Mouse (Mus musculus) megakaryocyte, adult 5-6 weeks (primary cell): ENCODE results near the gene Muc20. TPM values are rescaled to one million over a fixed set of nuclear protein-coding genes. Genes with fewer than 3 reads are reported as not detected.

Source experiments
- ATAC-seq: 2 replicates; pipeline ENCODE4 v1.8.0; 2016; ENCODE audit warnings: mild to moderate bottlenecking, inconsistent platforms; ENCODE audit not compliant: poor library complexity, severe bottlenecking
- total RNA-seq, 2 experiments: library from RNA; stranded (forward) in 1 of 2; stranded (reverse) in 1 of 2; fragments of 153-499, 151-499 nt in 1 of 2; fragments of 221-1000, 200-1000 nt in 1 of 2; gene quantifications; 2 replicates each; pipeline versions ENCODE4 v1.2.3 to v1.2.4; 2015 to 2017

Muc20 gene
- total RNA-seq, 2 experiments from 2014 or later: 0.29 to 2.0 TPM

DNA sequence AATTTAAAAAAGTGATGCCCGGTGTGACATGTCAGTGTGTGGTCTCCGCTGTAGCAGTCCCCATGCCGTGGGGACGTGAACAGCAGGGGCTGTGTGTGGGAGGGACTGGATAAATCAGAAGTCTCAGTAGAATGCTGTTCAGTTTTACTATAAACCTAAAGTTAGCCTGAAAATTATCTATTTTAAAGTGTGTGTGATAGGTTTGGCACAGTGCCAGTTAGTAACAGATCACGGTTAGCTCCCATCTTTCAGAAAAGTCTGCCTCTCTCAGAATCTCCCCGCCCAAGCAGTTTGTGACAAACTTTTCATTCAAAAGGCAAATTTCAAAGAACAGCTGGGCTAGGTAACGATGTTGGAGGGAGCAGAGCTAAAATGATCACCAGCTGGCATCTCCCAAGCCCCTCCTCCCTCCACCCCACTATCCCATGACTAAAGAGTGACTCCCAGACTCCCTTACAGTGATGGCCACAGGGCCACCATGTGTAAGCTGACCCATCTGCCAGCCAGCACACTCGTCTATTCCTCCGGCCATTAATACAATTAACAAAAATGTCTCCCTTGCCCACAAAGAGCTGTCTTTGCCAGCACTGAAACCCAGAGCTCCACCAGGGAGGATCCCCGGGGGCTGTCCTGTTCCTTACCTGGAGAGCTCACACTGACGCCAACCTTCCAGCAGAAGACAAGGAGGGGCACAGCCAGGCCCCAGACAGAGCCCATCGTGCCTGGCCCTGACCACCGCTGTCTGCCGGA lies 384 bp downstream of the Muc20 start:
- ATAC-seq: no peak

DNA sequence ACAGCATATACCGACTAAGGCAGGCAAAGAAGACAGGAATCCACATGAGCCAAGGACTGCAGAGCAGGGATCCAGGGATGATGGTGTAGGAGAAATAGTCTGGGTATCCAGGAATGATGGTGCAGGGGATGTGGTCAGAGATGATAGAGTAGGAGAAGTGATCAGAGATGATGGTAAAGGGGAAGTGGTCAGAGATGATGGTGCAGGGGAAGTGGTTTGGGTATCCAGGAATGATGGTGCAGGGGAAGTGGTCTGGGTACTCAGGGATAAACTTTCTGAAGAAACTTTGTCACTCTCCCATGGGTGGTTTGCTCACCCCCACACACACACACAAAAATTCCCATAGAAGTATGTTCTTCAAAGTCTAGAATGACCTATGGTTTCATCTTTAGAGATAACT lies 2.1 kb downstream of the Muc20 start:
- ATAC-seq: peak; percentile 84

DNA sequence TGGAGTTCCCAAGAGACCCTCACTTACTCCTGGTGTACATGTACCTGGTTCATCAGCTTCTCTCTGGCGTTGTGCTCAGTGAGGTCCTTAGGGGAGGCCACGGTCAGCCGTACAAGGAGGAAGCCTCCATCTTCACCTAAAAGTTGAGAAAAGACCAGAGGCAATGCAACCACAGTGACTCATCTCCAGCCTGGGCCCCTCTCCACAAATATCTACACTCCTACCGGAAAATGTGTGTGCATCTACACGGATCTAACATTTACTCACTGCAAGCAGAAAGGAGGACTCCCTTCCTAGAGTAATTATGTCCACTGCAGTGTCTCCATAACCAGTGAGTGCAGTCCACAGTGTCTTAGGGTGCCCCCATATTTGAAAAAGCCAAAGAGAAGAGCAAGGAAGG lies 7.2 kb downstream of the Muc20 start:
- ATAC-seq: no peak

DNA sequence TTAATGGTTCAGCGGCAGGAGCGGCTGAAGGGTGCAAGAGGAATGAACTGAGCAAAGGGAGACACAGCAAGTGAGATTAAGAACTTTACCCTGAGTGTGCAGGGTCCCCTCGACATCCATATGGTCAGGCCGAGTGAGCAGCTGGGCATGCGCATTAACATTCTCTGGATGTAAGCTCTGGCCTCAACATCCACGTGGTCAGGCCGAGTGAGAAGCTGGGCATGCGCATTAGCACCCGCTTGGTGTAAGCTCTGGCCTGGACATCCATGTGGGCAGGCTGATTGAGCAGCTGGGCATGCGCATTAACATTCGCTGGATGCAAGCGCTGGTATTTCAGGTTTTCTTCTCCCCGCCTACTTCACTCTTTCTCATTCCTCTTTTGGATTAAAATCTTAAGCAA lies 12.4 kb downstream of the Muc20 start:
- ATAC-seq: no peak

DNA sequence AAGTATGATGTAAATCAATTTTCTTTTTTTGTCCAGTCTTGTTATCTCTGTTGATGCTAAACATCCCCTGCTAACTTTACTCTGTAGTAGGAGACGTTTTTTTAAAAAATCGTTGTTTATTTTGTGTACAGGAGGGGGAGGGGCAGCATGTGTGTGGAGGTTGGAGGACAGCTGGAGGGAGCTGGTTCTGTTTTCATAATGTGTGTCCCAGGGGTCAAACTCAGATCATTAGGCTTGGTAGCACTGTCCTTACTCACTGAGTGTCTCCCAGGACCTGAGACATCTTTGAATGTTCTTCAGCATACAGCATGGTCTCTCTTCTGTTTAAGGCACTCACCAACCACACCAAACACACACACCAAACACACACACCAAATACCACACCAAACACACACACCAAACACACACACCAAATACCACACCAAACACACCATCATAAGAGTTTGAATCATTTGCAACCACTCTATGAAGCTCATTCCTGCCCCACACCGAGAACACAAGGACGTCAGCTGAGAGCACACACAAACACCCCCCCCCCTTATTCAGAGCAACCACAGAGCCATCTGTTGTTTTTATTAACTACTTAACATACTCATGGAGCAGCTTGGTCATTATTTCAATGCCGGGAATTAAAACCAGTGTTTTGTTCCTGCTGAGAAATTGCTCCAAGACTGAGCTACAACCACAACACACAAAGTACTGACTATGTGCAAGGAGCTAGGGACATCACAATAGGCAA lies 13.7 kb downstream of the Muc20 start:
- no peak for ATAC-seq

DNA sequence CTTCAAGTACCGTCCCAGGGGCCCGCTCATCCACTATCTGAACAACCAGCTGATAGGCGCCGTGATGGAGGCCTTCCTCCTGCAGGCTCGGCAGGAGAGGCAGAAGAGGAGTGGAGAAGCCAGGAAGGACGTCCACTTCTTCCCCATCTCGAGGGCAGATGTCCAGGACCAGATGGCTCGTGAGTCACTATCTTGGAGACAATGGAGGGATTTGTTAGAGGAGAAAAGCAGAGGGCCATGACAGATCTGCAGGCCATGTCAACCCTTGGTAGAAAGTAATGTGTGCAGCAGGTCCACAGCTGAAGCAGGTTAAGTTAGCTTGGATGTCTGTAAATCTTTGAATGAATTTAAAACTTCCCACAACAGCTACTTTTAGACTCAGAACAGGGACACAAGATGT lies 18.3 kb downstream of the Muc20 start:
- no peak for ATAC-seq

DNA sequence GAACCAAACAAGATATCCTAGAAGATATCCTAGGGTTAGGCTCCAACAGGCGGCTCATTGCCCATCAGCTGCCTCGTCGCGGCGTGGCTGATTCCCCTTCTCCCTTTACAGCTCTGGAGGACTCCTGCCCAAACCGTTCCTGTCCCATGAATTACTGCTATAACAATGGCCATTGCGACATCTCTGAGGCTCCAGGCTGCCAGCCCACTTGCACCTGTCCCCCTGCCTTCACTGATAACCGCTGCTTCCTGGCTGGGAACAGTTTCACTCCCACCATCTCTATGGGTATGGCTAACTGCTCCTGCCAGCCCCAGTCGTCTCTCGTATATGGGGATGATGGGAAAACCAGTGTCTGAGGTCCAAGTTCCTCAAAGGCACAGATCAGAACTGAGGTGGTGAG lies 20.6 kb downstream of the Muc20 start:
- no peak for ATAC-seq

DNA sequence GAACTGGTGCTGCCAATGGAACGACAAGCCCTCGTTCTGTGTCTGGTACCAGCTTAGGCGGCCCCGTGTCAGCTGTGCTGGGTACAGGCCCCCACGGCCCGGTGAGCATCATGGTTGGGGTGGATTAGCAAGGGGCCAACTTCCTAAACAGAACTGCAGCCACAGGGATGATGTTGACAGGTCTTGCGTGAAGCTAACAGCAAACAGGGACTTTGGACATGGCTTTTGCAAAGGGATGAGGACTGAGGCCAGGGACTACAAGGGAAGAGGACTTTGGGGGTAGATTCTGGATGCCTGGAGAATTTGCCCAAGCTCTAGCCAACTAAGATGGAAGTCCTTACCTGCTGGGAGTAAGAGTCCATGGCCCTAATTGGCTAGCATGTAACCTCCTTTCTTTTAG lies 30.3 kb downstream of the Muc20 start:
- no peak for ATAC-seq

DNA sequence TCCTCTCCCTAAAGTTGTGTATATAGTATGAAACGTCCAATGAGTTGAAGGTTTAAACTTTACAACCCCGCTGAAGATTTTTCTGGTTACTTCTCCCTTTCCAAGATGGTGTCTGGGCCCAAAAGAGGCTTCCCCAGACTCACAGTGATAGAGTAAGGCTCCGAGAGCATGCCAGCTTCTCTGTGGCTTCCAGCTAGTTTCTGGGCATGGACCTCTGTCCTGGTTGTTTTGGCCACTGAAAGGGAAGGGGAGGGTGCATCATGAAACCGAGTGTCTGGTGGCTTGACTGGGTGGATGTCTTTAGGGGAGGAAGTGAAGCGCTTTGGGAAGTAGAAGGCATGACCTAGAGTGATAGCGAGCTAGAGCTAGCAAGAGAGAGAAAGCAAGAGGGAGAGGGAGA lies 32.3 kb downstream of the Muc20 start:
- no peak for ATAC-seq

DNA sequence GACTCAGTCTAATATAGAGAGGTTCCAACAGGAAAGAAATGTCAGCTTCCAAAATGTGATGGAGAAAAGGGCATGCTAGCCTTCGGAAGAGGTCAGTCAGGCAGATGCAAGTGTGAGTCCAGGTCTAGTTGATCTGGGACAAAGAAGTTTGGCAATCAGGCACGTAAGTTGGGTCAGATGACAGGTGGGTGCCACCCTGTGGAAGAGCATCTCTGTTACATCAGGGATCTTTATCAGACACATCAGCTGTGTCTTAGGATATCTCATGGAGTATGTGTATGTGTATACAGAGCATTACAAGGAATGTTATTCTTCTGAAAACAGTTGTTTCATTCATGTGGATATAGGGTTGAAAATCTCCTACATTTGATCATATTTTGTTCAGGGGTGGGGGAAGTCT lies 32.7 kb downstream of the Muc20 start:
- no peak for ATAC-seq

DNA sequence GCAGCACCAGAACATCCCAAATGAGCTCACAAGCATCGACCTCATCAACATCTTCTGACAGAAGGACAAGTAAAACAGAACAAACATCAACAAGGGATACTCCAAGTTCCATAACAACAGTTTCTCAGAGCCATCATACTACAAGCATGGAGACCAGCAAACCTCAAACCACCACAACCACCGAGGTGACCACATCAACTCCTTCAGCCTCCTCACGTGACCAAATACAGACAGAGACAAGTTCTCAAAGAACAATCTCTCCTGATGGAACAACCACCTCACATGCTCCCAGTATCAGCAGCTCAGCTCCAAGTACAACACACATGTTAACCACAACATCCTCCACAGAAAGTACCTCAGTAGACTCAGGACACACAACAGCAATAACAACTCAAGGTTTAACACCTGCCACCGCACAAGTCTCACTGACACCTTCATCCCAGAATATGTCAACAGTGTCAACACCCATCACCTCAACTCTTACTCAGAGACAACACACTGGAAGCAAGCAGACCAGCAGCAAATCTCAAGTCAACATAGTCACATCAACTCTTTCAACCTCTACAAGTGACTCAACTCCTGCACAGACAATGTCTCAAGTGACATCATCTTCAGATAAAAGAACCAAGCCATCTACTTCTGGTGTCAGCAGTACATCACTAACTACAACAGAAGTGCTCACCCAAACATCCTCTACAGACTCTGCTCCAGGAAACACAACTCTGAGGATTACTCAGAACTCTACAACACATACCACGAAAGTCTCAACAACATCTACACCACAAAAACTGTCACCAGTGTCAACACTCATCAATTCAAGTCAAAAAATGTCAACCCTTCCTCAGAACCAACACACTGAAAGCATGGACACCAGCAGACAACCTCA lies 46.8 kb downstream of the Muc20 start:
- no peak for ATAC-seq

DNA sequence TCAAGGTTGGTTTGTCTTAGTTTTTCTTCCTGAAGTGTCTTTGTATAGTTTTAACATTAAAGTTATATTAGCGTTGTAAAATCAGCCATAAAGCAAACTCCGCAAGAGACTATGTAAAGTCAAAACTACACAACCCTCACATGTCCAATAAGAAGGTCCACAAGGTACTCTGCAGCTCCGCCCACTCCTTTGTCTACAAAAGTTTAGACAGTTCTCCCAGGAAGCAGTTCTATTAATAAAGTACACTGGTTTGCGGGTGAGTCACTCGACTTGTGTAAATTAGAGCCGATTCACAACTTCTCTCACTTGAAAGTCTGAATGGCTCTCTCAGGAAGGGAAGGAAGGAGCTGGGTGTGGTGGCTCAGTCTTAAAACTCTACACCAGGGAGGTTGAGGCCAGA lies 51.4 kb downstream of the Muc20 start:
- no peak for ATAC-seq

DNA sequence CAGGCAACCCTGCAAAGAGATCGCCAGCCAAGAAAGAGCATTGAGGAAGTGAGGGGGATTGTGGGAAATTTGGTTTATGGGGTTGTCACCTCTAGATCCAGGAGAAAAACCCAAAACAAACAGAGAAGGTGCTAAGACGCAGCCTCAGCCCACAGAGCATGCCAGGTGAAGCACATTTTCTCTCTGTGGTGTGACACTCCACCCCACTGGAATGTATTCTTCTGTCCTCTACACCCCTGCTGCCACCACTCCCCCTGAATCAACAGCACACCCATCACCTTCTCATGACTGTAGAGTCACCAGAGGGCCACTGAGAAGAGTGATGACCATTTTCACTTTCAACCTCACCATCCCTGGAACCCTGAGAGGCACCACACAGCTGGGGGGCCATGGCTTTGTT lies 54.5 kb downstream of the Muc20 start:
- ATAC-seq: no peak

DNA sequence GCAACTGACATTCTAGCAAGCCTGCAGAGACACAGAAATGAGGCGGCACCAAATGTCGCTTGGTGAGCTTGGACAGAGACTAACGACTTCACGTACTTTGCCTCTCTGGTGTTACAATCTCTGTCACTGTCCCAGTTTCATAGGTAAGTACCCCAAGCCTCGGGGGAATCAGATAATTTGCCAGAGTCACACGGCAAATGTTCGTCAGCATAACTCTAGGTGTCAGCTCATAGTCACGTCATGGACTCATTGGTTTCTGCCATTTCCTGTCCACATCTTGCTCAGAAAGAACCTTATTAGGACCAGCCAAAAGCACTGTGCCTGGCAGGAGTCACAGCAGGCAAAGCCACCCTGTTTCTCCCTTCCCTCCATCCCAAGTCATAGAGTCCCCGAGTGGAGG lies 55.9 kb downstream of the Muc20 start:
- no peak for ATAC-seq

DNA sequence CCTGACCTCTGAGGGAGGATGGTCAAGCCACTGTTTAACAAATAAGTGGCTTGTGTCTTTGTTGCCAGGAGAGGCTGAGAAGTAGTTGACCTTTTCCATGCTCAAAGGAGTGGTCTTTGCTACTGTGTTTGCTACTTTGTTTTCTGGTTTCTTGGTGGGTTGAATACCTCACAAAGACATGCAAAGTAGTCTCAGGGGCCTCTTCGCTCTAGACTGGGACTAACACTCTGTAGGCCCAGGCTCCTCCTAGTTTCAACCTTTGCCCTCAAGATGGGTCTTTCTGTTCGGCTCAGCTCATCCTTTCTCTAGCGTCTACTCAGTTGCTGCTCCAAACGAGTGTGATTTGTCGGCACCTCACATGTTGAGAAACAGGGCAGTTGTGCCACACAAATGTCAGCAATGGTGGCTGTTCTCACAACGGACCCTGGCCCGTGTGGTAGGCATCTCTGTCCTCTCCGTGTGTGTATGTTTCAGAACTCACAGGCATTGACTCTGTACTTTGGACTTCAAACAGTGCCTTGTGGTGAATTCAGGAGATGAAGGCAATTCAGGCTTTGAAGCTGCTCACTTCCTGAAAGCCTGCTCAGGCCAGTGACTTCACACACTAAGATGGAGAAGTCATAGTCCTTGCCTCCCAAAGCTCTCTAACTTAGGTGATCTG lies 57.1 kb downstream of the Muc20 start:
- ATAC-seq: no peak

DNA sequence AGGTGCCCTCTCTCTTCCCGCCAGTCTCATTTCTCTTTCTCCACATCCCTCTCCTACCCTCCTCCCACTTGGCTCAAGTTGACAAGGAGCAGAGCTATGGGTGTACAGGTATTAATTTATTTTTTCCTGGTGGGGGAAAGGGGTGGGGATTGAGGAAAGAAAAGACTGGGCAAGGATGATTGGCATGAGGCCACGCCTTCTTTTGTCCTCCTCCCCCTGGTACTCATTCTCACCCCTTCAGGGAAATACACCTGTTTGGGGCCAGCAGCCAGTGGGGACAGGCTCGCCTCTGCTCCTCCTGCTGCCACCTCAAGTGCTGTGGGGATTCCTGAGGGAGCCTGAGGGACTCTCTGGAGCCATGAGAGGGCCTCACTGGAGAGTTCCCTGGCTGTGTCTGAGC lies 61.2 kb downstream of the Muc20 start:
- no peak for ATAC-seq

DNA sequence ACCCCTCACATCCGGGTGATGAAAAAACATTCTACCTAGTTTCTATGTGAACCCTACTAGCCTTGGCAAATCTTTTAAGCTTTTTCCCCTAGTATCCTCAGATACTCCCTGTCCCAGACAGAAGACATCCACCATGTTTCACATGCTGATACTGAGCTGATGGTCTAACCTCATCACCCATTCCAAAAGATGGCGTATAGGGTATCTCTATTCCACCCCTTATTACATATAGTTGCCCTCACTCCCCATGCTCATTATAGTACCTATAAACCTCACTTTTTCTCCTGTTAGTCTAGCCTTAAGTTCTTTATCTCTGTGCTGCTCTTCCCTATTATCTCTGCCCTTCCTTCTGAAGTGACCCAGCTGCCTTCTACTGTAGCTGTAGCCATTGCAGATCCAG lies 61.6 kb downstream of the Muc20 start, which contains the start of gene Muc4:
TSS of gene Muc4 (plus strand) at position 301 of the 400 bp plus-strand sequence.
- ATAC-seq: no peak

DNA sequence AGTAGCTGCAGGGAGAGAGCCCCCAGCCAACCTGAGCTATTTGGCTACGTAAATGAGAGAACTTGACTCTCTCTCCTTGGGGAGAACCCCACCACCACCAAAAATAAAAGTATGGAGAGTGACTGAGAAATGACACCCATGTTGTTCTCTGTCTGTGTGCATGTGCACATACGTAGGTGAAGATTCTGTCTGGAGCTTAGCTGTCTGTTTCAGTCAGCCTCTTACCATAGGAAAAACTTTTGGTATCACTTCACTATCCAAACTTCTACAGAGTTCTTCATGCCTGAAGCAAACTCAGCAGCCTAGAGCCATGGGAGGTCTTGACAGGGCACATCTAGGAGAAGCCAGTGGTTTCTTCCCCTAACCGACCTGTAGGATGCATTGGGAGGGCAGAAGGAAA lies 64.0 kb downstream of the Muc20 start:
- no peak for ATAC-seq

DNA sequence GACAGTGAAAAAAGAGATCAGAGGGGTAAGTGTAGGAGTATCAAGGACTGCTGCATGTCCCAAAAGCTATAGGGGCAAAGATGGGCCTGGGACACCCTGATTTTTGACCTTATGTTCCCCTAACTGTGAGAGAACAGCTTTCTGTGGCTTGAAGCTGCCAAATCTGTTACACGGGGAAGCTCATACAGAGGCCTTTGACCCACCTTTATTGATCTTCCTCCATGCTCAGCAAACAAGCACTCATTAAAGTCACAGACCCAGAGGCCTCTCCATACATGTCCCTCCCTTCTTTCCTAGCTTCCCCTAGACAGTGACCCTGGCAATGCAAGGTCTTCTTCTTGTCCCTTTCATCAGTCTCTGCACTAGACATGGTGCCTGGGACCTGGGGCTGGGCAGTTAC lies 68.5 kb downstream of the Muc20 start:
- ATAC-seq: no peak

DNA sequence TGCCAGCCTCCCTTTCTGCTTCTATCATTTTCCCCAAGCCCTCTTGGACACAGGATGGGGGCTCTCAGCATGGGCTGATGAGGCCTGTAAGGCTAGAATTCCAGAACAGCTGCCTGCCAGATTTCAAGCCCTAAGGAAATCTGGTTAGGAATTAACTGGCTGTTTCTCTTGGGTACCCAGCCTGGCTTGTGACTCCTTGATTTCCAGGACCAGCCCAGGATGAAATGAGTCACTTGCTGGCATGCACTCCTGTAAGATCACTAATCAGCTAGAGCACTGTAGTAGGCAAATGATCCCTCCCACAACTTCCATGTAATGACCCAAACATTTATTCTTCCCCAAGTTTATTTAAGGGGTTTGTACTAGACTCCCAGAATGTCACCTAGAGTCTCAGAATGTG lies 69.0 kb downstream of the Muc20 start:
- no peak for ATAC-seq
